Mouse (Mus musculus) neural tube, embryonic 15.5 days (tissue): ENCODE results near the gene Preb. TPM values are rescaled to one million over a fixed set of nuclear protein-coding genes. Genes with fewer than 3 reads are reported as not detected.
A peak's percentile ranks its signal among the peaks of the same experiment; 100 is the strongest.

Source experiments
- ATAC-seq: fragments of 200-750 bp; cut with Nextera tagmentation; 2 replicates; pipeline ENCODE4 v1.8.0; 2017; ENCODE audit warnings: mild to moderate bottlenecking, moderate TSS enrichment, moderate library complexity; ENCODE audit not compliant: low FRiP score
- H3K27ac ChIP-seq: fragments of 300-500 bp; sonication (generic); replicated peaks from 2 replicates; pipeline ENCODE4 v1.5.1; 2015; ENCODE audit warnings: mild to moderate bottlenecking, inconsistent platforms
- H3K27me3 ChIP-seq: fragments of 300-500 bp; sonication (generic); replicated peaks from 2 replicates; pipeline ENCODE4 v1.6.1; 2015; ENCODE audit warnings: inconsistent platforms
- H3K36me3 ChIP-seq: fragments of 300-500 bp; sonication (generic); 2 replicates; pipeline ENCODE4 v1.6.1; 2015; ENCODE audit warnings: inconsistent platforms
- H3K4me1 ChIP-seq: fragments of 300-500 bp; sonication (generic); 2 replicates; pipeline ENCODE4 v1.6.1; 2015; ENCODE audit warnings: inconsistent platforms
- H3K4me2 ChIP-seq: fragments of 300-500 bp; sonication (generic); 2 replicates; pipeline ENCODE4 v1.6.1; 2015; ENCODE audit warnings: inconsistent platforms, mild to moderate bottlenecking, moderate library complexity
- H3K4me3 ChIP-seq: fragments of 300-500 bp; sonication (generic); replicated peaks from 2 replicates; pipeline ENCODE4 v1.5.1; 2015; ENCODE audit warnings: mild to moderate bottlenecking, inconsistent platforms
- H3K9ac ChIP-seq: fragments of 300-500 bp; sonication (generic); replicated peaks from 2 replicates; pipeline ENCODE4 v1.6.1; 2015; ENCODE audit warnings: mild to moderate bottlenecking, inconsistent platforms
- H3K9me3 ChIP-seq: fragments of 300-500 bp; sonication (generic); replicated peaks from 2 replicates; pipeline ENCODE4 v1.6.1; 2016; ENCODE audit warnings: inconsistent platforms
- WGBS: fragments of 180-500 bp; shearing (Covaris S2); methylation state at CpG from one replicate; pipeline ENCODE4 v1.1.7; 2015; ENCODE audit warnings: mixed read lengths; 5-methylcytosine and 5-hydroxymethylcytosine counted together
- polyA plus RNA-seq: library from polyadenylated mRNA; unstranded; fragments of >200 nt; fragmentation: Nextera tagmentation; extraction: Ambion mirVana; gene quantifications from 2 replicates; pipeline ENCODE4 v1.2.1, GENCODE M21; 2015

The Preb gene
- polyA plus RNA-seq, 1 experiment from 2014 or later: 124 TPM

DNA sequence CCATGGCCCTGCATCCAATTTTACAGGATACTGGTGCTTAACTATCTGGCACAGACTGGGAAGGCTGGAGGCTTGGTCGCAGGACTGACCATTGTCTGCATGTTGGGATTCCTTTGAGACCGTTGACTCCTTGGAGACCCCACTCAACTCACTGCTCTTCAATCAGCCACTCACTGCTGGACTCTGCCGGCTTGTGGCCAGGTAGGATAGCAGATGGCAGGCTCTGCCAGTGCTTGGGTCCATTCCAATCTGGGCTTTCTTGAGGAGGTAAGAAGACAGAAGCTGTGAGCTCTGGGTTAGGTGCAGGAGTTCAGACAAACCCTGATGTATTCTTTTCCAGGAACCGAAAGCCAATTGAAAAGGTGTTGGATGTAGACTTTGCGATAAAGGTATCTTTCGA lies 6.1 kb downstream of the Preb start:
- no peak overlapping the region for H3K4me3 ChIP-seq
- H3K4me1 ChIP-seq: peaks cover 36% of the 10 kb centered on the region
- H3K9me3 ChIP-seq: no peaks in the 10 kb centered on the region
- no peak for ATAC-seq
- no peak overlapping the region for H3K27ac ChIP-seq
- H3K9ac ChIP-seq: no peak overlapping the region
- 88% methylated on average over 6 of the region's 6 CpGs for WGBS
- H3K36me3 ChIP-seq: peaks cover 51% of the 10 kb centered on the region
- H3K4me2 ChIP-seq: no peak overlapping the region
- H3K27me3 ChIP-seq: no peaks in the 10 kb centered on the region

DNA sequence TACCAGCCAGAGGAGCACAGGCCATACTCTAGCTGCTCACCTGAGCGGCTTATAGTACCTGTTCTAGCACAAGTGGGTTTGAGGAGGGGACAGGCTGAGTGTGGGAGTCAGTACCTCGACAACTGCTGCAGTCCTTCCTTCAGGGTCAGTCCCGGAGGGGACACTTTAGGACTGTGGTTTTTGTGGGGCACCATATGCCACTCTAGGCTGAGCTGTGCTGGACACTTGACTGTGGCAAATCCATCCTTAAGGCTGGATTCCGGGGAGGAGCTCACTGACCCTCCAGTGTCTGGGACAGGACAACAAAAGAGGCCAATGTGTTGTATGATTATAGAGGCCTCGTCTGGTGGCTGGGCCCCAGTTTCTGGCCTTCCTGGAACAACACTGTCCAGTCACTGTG lies 7.6 kb downstream of the Preb start:
- Histone ChIP-seq H3K9me3 (no peaks in the 10 kb centered on the region), H3K9ac (no peak overlapping the region), H3K4me2 (no peak overlapping the region), H3K27me3 (no peaks in the 10 kb centered on the region; the same call in 1 of the 2 replicates), H3K4me3 (no peak overlapping the region), H3K4me1 (peaks cover 25% of the 10 kb centered on the region), H3K27ac (no peak overlapping the region), H3K36me3 (peaks cover 42% of the 10 kb centered on the region)
- ATAC-seq: no peak
- WGBS: 88% methylated on average over 5 of the region's 5 CpGs

DNA sequence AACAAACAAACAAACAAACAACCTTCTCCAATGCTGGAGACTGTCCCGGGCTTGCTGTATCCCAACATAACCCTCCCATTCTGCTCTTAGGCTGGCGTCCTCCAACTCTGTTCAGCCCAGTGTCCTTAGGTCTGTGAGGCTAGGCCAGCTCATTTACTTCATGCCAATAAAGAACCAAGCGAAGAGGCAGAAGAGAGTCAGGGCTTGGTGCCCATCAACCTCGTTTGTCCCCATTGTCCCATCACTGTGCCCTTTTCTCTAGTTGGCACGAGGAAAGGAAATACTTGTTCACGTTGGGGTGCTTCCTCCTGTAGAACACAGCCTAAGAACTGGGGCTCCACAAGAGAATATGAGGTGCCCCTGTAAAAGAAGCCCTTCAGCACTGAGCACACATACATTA lies 8.5 kb downstream of the Preb start:
- Histone ChIP-seq H3K4me2 (no peak overlapping the region), H3K9ac (no peak overlapping the region), H3K36me3 (peaks cover 40% of the 10 kb centered on the region), H3K27ac (no peak overlapping the region), H3K9me3 (no peaks in the 10 kb centered on the region), H3K4me3 (no peak overlapping the region), H3K27me3 (no peaks in the 10 kb centered on the region; the same call in 1 of the 2 replicates), H3K4me1 (peaks cover 22% of the 10 kb centered on the region)
- 79% methylated on average over 6 of the region's 6 CpGs for WGBS
- ATAC-seq: no peak

DNA sequence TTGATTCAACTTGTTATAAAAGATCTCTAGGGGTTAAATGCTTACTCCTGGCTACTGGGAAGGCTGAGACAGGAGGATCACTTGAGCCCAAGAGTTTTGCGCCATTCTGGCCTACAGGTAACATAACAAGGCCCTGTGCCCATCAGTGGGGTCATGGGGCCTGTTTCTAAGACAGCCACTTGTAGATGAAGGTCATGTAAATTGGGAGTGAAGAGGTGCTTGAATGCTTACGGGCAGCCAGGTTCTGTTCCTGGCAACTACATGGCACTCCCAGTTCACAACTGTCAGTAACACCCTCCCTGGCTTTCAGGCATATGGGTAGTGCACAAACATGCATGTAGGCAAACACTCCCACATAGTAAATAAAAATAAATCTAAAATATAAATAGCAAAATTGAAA lies 9.2 kb downstream of the Preb start:
- peaks cover 24% of the 10 kb centered on the region for H3K4me1 ChIP-seq
- no peak overlapping the region for H3K9ac ChIP-seq
- H3K9me3 ChIP-seq: no peaks in the 10 kb centered on the region
- WGBS: 92% methylated on average over 2 of the region's 2 CpGs
- ATAC-seq: no peak
- peaks cover 37% of the 10 kb centered on the region for H3K36me3 ChIP-seq
- peak overlapping the region; percentile 88 for H3K4me2 ChIP-seq
- H3K27me3 ChIP-seq: no peaks in the 10 kb centered on the region; the same call in 1 of the 2 replicates
- H3K27ac ChIP-seq: no peak overlapping the region
- H3K4me3 ChIP-seq: no peak overlapping the region

DNA sequence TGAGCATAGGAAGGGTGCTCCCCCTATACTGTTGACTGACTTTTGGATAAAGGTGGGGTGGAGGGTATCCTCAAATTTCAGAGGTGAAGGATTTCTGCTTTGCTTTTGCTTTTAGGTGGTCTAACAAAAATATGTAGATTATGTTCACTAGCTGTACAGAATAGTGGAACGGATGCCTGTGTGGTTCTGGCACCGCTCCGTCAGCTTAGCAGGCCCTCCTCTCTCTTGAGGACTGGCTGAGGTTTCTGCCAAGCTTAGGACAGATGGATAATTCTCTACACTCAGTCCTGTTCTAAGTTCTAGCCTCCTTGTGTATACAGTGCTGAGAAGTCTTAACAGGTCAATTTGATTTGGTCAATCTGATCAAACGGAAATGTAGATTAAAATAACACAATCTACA lies 9.7 kb downstream of the Preb start:
- H3K4me2 ChIP-seq: peak overlapping the region; percentile 88

DNA sequence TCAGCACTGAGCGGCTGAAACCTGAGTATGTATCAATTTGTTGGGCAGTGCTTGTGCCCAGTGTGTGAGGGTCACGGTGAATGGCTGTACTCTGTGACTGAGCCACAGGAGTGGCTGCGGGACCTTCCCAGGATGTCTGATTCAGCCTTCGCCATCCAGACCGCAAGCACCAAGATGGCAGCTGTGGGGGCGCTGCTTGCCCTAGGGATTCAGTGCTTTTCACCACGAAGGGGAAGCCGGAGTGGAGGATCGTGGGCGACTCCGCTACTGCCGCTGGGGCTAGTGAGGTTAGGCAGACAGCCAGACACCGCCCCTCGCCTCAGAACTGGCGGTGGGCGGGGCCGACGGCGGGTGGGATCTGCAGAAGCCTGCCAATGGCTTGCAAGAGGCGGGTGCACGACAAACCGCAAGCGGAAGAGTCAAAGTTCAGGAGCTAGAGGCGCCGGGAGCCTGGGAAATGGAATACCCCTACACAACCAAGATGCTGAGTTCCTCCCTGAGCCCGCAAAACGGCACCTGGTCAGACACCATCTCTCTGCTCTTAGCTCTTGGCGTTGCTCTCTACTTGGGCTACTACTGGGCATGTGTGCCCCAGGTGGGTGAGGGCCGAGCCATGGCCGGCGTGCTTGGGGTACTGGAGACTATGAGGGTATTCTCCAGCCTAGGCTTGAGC lies 10.4 kb downstream of the Preb start:
- H3K9ac ChIP-seq: peak overlapping the region; percentile 54
- H3K27me3 ChIP-seq: no peaks in the 10 kb centered on the region; the same call in 1 of the 2 replicates
- peaks cover 26% of the 10 kb centered on the region for H3K36me3 ChIP-seq
- no peaks in the 10 kb centered on the region for H3K9me3 ChIP-seq
- peak overlapping the region; percentile 55 for H3K4me3 ChIP-seq
- WGBS: under 1% methylated on average over 31 of the region's 31 CpGs
- peaks cover 36% of the 10 kb centered on the region for H3K4me1 ChIP-seq
- ATAC-seq: peak; percentile 86
- H3K27ac ChIP-seq: peak overlapping the region; percentile 81
- peak overlapping the region; percentile 88 for H3K4me2 ChIP-seq

More for the DNA sequence above, 9.7 kb downstream of the Preb start:
- WGBS: 56% methylated on average over 4 of the region's 4 CpGs
- no peak; the same call in 1 of the 2 replicates for ATAC-seq
- H3K9me3 ChIP-seq: no peaks in the 10 kb centered on the region
- peaks cover 29% of the 10 kb centered on the region for H3K4me1 ChIP-seq
- peak overlapping the region; percentile 55 for H3K4me3 ChIP-seq
- peak overlapping the region; percentile 81 for H3K27ac ChIP-seq
- no peaks in the 10 kb centered on the region; the same call in 1 of the 2 replicates for H3K27me3 ChIP-seq
- H3K9ac ChIP-seq: peak overlapping the region; percentile 54
- peaks cover 33% of the 10 kb centered on the region for H3K36me3 ChIP-seq

DNA sequence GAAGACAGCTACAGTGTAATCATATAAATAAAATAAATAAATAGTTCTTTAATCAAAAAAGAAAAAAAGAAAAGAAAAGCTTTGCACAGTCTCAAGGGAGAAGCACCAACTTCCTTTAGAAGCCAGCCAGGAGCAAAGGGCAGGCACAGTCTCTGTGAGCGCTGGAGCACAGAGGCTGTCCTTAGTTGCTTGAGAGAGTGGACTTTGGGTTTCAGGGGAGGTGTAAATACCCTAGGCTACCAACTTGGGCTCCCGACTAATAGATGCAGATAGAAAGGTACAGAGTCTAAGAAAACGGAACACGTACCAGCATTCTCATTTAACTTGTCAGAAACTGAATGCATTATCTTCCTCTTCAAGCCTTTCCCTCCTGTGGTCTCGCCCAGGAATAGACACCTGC lies 11.5 kb downstream of the Preb start:
- H3K27ac ChIP-seq: no peak overlapping the region
- peaks cover 14% of the 10 kb centered on the region for H3K36me3 ChIP-seq

DNA sequence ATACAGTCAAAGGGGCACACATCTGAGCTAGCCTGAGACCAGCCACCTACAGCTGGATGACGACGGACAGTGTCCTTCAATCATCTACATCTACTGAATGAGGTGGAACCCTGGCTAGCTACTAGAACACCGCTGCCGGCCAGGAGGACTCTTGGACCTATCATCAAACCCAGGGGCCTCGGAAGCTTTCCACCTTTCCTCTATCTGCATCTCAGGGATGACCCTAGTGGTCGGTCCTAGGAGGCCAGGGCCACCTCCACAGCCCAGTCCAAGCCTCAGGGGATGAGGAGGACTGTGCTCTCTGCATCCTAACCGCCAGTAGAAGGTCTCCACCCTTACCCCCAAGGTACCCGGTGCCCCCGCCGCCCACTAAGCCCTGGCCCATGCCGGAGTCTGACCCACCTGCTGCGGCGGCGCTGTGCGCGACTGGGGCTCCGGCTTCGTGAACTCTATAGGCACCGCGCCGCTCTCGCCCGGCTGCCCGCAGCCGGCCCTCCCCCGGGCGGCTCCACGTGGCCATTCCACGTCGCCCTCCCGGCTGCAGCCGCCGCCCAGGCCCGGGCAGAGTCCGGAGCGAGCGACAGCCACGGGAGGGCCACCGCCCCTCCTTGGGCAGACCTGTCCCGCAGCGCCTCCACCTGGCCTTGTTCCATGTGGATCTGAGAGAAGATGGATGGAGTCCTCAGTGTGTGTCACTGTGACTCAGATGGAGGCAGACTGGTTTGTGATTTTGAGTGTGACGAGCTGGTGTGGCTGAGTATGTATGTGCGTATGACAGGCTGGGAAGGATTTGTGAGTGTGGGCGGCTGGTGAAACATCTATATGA lies 15.0 kb downstream of the Preb start, which contains the start of gene Cgref1:
Cgref1 (minus strand) TSS at position 636 of the 826 bp plus-strand sequence.
- no peaks in the 10 kb centered on the region; the same call in 1 of the 2 replicates for H3K27me3 ChIP-seq
- H3K9me3 ChIP-seq: no peaks in the 10 kb centered on the region
- H3K4me1 ChIP-seq: peaks cover 27% of the 10 kb centered on the region
- peak within 1 kb of the TSS; percentile 74 for H3K9ac ChIP-seq
- peak within 1 kb of the TSS; percentile 63 for H3K4me3 ChIP-seq
- ATAC-seq: peak; percentile 79
- peak within 1 kb of the TSS; percentile 49 for H3K27ac ChIP-seq
- peak within 1 kb of the TSS; percentile 93 for H3K4me2 ChIP-seq
- H3K36me3 ChIP-seq: no peaks in the 10 kb centered on the region
- WGBS: 5% methylated on average over 44 of the region's 44 CpGs

More for the DNA sequence above, 11.5 kb downstream of the Preb start:
- no peak for ATAC-seq
- WGBS: 86% methylated on average over 5 of the region's 5 CpGs
- H3K9ac ChIP-seq: no peak overlapping the region
- H3K4me2 ChIP-seq: no peak overlapping the region
- H3K4me1 ChIP-seq: peaks cover 36% of the 10 kb centered on the region
- H3K27me3 ChIP-seq: no peaks in the 10 kb centered on the region; the same call in 1 of the 2 replicates
- no peaks in the 10 kb centered on the region for H3K9me3 ChIP-seq
- no peak overlapping the region for H3K4me3 ChIP-seq

DNA sequence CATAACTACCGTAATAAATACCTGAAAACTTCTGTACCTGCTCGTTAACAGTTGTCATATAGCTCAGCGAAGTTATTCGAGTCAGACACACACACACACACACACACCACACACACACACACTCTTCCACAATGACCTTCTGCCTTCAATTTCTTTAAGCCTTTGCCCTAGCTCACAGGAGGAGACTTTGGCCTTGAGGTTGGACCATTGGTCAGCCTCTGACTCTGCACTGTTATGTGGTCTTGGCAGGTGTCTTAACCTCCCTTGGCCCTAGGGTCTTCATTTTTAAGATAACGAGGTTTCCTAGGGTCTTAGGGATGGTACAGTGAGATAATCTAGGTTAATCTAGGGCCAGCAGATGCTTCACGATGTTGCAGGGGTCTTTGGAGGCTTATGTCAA lies 15.8 kb downstream of the Preb start:
- H3K4me1 ChIP-seq: peaks cover 21% of the 10 kb centered on the region

DNA sequence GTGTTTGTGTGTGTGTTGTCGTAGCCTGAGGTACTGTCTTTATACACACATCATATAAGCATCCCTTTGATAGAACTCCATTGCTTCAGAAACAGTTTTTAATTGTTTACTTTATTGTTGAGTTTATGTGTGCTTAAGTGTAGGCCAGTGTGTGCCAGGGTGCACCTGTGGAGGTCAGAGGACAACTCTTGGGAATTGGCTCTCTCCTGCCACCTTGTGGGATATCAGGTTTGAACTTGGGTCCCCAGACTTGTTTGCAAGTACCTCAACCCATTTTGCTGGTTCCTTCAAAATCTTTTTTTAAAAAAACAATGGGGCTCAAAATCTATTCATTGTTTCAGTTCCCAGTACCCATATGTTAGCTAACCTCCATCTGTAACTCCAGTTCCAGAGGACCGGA lies 17.2 kb downstream of the Preb start:
- WGBS: 90% methylated on average over 2 of the region's 2 CpGs

More for the DNA sequence above, 15.8 kb downstream of the Preb start:
- Histone ChIP-seq H3K4me2 (peak overlapping the region; percentile 93), H3K36me3 (no peaks in the 10 kb centered on the region), H3K9me3 (no peaks in the 10 kb centered on the region), H3K27me3 (no peaks in the 10 kb centered on the region; the same call in 1 of the 2 replicates), H3K27ac (no peak overlapping the region), H3K9ac (no peak overlapping the region), H3K4me3 (peak overlapping the region; percentile 63)
- no peak for ATAC-seq
- 92% methylated on average over 6 of the region's 6 CpGs for WGBS

DNA sequence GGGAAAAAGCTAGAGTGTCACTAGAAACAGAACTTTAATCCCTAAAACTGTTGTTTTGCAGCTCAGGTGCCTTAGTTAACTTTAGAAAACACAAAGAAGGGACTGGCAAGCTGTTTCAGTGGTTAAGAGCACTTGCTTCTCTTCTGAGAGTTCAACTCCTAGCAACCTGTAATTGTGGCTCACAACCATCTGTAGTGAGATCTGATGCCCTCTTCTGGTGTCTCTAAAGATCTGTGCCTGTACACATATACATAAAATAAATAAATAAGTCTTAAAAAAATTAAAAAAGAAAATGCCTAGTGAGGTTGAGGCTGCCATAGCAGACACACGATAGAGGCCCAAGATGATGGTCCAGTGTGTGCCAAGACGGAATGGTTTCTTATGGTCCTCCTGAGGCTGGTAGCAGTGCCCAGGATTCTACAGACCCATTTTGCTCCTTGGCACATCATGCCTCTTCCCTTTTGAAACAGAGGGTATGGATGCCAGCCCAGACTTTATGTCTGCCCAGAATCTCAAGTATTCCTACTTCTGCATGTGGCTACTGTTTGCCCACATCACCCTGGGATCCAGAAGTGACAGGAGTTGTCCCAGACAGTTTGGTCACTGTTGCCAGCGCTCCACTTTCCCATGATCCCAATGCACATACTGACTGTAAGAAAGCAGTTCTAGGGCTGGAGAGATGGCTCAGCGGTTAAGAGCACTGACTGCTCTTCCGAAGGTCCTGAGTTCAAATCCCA lies 25.3 kb downstream of the Preb start:
- ATAC-seq: no peak
- Histone ChIP-seq H3K27ac (no peak overlapping the region), H3K4me3 (no peak overlapping the region), H3K9me3 (no peaks in the 10 kb centered on the region), H3K36me3 (peaks cover 14% of the 10 kb centered on the region; the same call in 1 of the 2 replicates), H3K4me1 (no peaks in the 10 kb centered on the region), H3K4me2 (no peak overlapping the region), H3K9ac (no peak overlapping the region), H3K27me3 (no peaks in the 10 kb centered on the region)
- 92% methylated on average over 5 of the region's 5 CpGs for WGBS

More for the DNA sequence above, 17.2 kb downstream of the Preb start:
- Histone ChIP-seq H3K4me1 (peaks cover 14% of the 10 kb centered on the region), H3K4me3 (no peak overlapping the region), H3K9me3 (no peaks in the 10 kb centered on the region), H3K9ac (no peak overlapping the region), H3K27ac (no peak overlapping the region), H3K27me3 (no peaks in the 10 kb centered on the region; the same call in 1 of the 2 replicates), H3K4me2 (no peak overlapping the region), H3K36me3 (no peaks in the 10 kb centered on the region)
- ATAC-seq: no peak
